Mouse (Mus musculus) spleen, adult 2 months (tissue): ENCODE data around the gene Ube4b.

ENCODE experiments used
- CTCF ChIP-seq: fragments of 200-500 bp; IDR thresholded peaks from 2 replicates; pipeline ENCODE4 v1.5.1; 2011; ENCODE audit warnings: mild to moderate bottlenecking, inconsistent platforms; ENCODE audit not compliant: insufficient read depth, insufficient read length, insufficient replicate concordance; ENCODE audit errors: extremely low read depth
- POLR2A ChIP-seq: fragments of 200-500 bp; IDR thresholded peaks from 2 replicates; pipeline ENCODE4 v1.6.1; 2011; ENCODE audit warnings: low read depth, low read length, inconsistent platforms

GRCm38 (mm10) chr4:149360647-149361046 is 65.9 kb downstream of the Ube4b start:
- no peak for TF ChIP-seq CTCF
- TF ChIP-seq POLR2A = no peak
